Mouse (Mus musculus) liver, embryonic 14.5 days (tissue): ENCODE data around the gene Fam172a.

Source experiments
- CTCF ChIP-seq: IDR thresholded peaks from 2 replicates; pipeline ENCODE4 v1.5.1; 2016; ENCODE audit warnings: antibody characterized with exemption, low read depth, control low read depth
- EP300 ChIP-seq: IDR thresholded peaks from 2 replicates; pipeline ENCODE4 v1.6.1; 2016; ENCODE audit warnings: antibody characterized with exemption, low read depth

DNA sequence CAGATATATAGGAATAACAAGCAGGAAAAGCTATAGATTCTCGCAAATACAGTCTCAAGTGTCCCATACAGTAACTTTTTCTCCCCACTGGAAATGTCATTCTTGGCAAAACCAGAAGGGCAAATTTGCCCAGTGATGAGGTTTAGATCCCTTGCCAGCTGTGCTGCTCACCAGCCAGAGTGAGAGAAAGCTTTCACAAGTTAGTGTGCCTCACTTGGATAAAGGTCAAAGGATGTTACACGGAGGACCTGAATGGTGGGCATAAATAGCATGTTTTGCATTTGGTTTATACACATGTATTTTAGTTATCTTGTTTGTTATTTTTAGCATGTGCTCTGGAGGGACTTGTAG, 281.0 kb downstream of the Fam172a start:
- TF ChIP-seq CTCF = no peak
- TF ChIP-seq EP300 = no peak
